Mouse (Mus musculus) heart, postnatal 0 days (tissue): ENCODE data around the gene C1qtnf2. TPM values are rescaled to one million over a fixed set of nuclear protein-coding genes. Genes with fewer than 3 reads are reported as not detected.

Experiments used
- ATAC-seq: fragments of 200-750 bp; cut with Nextera tagmentation; 2 replicates; pipeline ENCODE4 v1.8.0; 2017; ENCODE audit warnings: low read depth, moderate number of reproducible peaks, moderate library complexity; ENCODE audit not compliant: insufficient read depth
- DNase-seq: peaks from one replicate; pipeline ENCODE4 v3.0.0-alpha.2; 2016; ENCODE audit warnings: low spot score
- H3K27ac ChIP-seq: fragments of 300-500 bp; sonication (generic); 2 replicates; pipeline ENCODE4 v1.5.1; 2014; ENCODE audit warnings: low read depth, mild to moderate bottlenecking
- H3K27me3 ChIP-seq: fragments of 300-500 bp; sonication (generic); 2 replicates; pipeline ENCODE4 v1.6.1; 2014; ENCODE audit warnings: low read length, mixed read lengths; ENCODE audit not compliant: control insufficient read depth, insufficient read depth
- H3K36me3 ChIP-seq: fragments of 300-500 bp; sonication (generic); replicated peaks from 2 replicates; pipeline ENCODE4 v1.6.1; 2014; ENCODE audit warnings: low read length, mixed read lengths; ENCODE audit not compliant: control insufficient read depth, insufficient read depth
- H3K4me1 ChIP-seq: fragments of 300-500 bp; sonication (generic); 2 replicates; pipeline ENCODE4 v1.6.1; 2014; ENCODE audit warnings: antibody characterized with exemption; ENCODE audit not compliant: control insufficient read depth, insufficient read depth
- H3K4me2 ChIP-seq: fragments of 300-500 bp; sonication (generic); 2 replicates; pipeline ENCODE4 v1.6.1; 2014; ENCODE audit warnings: low read depth, mild to moderate bottlenecking, low read length, moderate library complexity
- H3K4me3 ChIP-seq: fragments of 300-500 bp; sonication (generic); 2 replicates; pipeline ENCODE4 v1.5.1; 2014; ENCODE audit warnings: low read depth, low read length
- H3K9ac ChIP-seq: fragments of 300-500 bp; sonication (generic); replicated peaks from 2 replicates; pipeline ENCODE4 v1.6.1; 2014; ENCODE audit warnings: low read depth, low read length, mixed read lengths
- H3K9me3 ChIP-seq: fragments of 300-500 bp; sonication (generic); replicated peaks from 2 replicates; pipeline ENCODE4 v1.6.1; 2016; ENCODE audit warnings: low read length; ENCODE audit not compliant: control insufficient read depth
- CTCF ChIP-seq: IDR thresholded peaks from 2 replicates; pipeline ENCODE4 v1.5.1; 2016; ENCODE audit warnings: antibody characterized with exemption, control low read depth, low read depth
- EP300 ChIP-seq: IDR thresholded peaks from 2 replicates; pipeline ENCODE4 v1.6.1; 2016; ENCODE audit warnings: antibody characterized with exemption, low read depth
- WGBS: fragments of 180-500 bp; shearing (Covaris S2); extraction: QIAGEN DNeasy Blood & Tissue Kit; methylation state at CpG from one replicate; pipeline ENCODE4 v1.1.7; 2014; 5-methylcytosine and 5-hydroxymethylcytosine counted together
- polyA plus RNA-seq: library from polyadenylated mRNA; unstranded; fragments of >200 nt; fragmentation: Nextera tagmentation; extraction: Ambion mirVana; gene quantifications from 2 replicates; pipeline ENCODE4 v1.2.1, GENCODE M21; 2015
- total RNA-seq: library from RNA; depleted of rRNA; stranded (reverse); fragments of >200 nt; gene quantifications from 2 replicates; pipeline ENCODE4 v1.2.3, GENCODE M21; 2014; ENCODE audit warnings: low replicate concordance

C1qtnf2 gene
- total and polyA plus RNA-seq, 2 experiments from 2014 or later, result 13.9 to 14.3 TPM

DNA sequence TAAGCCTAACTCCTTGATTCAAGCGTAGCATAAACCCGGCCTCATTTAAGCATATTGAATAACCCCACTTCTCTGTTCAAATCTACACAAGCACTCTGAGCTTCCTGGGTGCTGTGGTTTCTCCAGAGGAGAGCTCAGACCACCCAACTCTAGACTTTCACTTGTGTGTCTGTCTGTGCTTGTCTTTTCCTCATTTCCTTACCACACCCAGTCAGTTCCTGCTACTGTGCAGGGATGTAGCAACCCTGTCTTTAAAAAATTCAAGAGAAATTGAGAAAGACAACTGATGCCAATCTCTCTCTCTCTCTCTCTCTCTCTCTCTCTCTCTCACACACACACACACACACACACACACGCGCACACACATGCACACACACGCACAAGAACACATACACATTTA is 35.8 kb downstream of the C1qtnf2 start:
- 93% methylated on average over 5 of the region's 5 CpGs for WGBS
- no peak for ATAC-seq

DNA sequence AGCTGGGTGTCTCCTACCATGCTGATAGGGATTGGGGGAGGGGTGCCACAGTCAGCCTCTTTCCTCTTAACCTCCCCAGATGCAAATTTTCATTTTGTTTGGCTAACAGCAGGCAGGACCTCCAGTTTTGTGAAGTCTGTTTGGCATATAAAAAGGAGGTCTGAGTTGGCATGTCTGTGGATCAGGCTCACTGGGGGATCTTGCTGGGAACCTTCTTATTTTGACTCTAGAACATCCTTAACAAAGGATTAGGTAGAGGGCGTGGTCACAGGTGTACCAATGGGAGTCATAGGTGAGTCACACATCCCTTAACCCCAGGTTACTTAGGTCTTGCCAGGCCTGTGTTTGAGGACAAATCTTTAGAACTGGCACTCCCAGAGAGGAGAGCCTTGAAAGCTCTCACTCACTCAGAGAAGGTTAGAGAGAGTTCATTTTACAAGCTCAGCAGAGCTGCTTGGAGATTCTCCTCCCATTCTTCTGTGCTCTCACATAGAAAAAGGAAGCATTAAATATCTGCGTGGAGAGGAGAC is 38.6 kb downstream of the C1qtnf2 start:
- TF ChIP-seq CTCF (no peak), EP300 (no peak)
- H3K9me3 ChIP-seq, result no peaks in the 10 kb centered on the region
- H3K4me2 ChIP-seq, result no peak overlapping the region
- no peaks in the 10 kb centered on the region for H3K4me1 ChIP-seq
- no peaks in the 10 kb centered on the region for H3K36me3 ChIP-seq
- H3K9ac ChIP-seq, result no peak overlapping the region
- H3K27ac ChIP-seq, result no peak overlapping the region
- no peak for DNase-seq
- no peak for ATAC-seq
- 63% methylated on average over 2 of the region's 2 CpGs for WGBS
- no peak overlapping the region for H3K4me3 ChIP-seq
- H3K27me3 ChIP-seq, result no peaks in the 10 kb centered on the region

More for the DNA sequence above, 35.8 kb downstream of the C1qtnf2 start:
- no peak overlapping the region for H3K9ac ChIP-seq
- H3K27me3 ChIP-seq, result no peaks in the 10 kb centered on the region
- TF ChIP-seq EP300 (no peak), CTCF (no peak)
- no peak overlapping the region for H3K27ac ChIP-seq
- no peak for DNase-seq
- H3K9me3 ChIP-seq, result no peaks in the 10 kb centered on the region
- H3K36me3 ChIP-seq, result no peaks in the 10 kb centered on the region
- no peaks in the 10 kb centered on the region for H3K4me1 ChIP-seq
- no peak overlapping the region for H3K4me2 ChIP-seq
- H3K4me3 ChIP-seq, result no peak overlapping the region

GRCm38 (mm10) chr11:43516344-43517021 is 42.4 kb downstream of the C1qtnf2 start:
- peak; percentile 30 for DNase-seq
- TF ChIP-seq EP300 (no peak), CTCF (peak; percentile 47)
- H3K27ac ChIP-seq, result no peak overlapping the region
- H3K4me2 ChIP-seq, result no peak overlapping the region
- no peak for ATAC-seq
- WGBS, result 42% methylated on average over 8 of the region's 8 CpGs
- no peaks in the 10 kb centered on the region for H3K27me3 ChIP-seq
- H3K36me3 ChIP-seq, result no peaks in the 10 kb centered on the region
- no peaks in the 10 kb centered on the region for H3K9me3 ChIP-seq
- H3K4me3 ChIP-seq, result no peak overlapping the region
- no peak overlapping the region for H3K9ac ChIP-seq
- H3K4me1 ChIP-seq, result no peaks in the 10 kb centered on the region

DNA sequence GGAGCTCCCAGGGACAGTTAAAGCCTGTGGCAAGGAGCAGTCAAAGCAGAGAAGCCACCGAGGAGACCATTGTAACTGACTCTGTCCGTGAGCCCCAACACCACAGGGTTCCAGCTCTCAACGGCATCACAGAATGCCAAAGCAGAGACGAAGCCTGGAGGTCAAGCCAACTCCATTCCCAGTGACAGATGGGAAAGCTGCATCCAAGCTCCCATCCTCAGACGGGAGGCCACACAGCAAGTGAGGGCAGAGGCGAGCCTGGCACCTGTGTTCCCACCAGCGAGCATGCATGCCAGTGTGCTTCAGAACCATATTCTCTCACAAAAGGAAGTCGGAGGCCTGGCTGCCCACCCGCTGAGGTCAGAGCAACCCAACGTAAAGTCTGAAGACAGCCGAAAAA is 43.6 kb downstream of the C1qtnf2 start:
- Histone ChIP-seq H3K27me3 (no peaks in the 10 kb centered on the region), H3K4me2 (no peak overlapping the region), H3K27ac (no peak overlapping the region), H3K4me3 (no peak overlapping the region), H3K9ac (no peak overlapping the region), H3K36me3 (no peaks in the 10 kb centered on the region), H3K4me1 (no peaks in the 10 kb centered on the region), H3K9me3 (no peaks in the 10 kb centered on the region)
- WGBS, result 85% methylated on average over 11 of the region's 11 CpGs
- ATAC-seq (no peak), DNase-seq (no peak)
- TF ChIP-seq EP300 (no peak), CTCF (no peak)

- H3K4me3 ChIP-seq, result no peak overlapping the region
- H3K27ac ChIP-seq, result no peak overlapping the region
- H3K27me3 ChIP-seq, result no peaks in the 10 kb centered on the region
- H3K36me3 ChIP-seq, result no peaks in the 10 kb centered on the region
- no peaks in the 10 kb centered on the region for H3K9me3 ChIP-seq
- H3K4me2 ChIP-seq, result no peak overlapping the region
- no peaks in the 10 kb centered on the region for H3K4me1 ChIP-seq
- no peak for DNase-seq
- no peak for ATAC-seq
- no peak overlapping the region for H3K9ac ChIP-seq
- no peak for TF ChIP-seq CTCF
- TF ChIP-seq EP300, result no peak
These were observed 44.0 kb downstream of the C1qtnf2 start for GRCm38 (mm10) chr11:43518086-43518485.

DNA sequence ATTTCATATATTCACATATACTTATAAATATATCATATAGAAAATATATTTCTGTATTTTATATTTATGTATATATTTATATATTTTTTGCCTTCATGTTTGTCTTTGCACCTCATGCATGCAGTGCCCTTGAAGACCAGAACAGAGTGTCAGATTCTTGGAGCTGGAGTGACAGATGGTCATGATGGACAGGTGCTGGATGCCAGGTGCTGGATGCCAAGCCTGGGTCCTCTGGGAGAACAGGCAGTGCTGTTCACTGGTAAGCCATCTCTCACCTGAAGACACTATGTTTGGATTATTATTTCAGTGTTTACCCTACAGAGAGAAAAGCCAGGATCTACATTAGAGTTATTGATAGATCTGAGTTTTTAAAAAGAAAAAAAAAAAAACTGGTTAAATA is 44.7 kb downstream of the C1qtnf2 start:
- TF ChIP-seq EP300 (no peak), CTCF (no peak)
- no peaks in the 10 kb centered on the region for H3K4me1 ChIP-seq
- ATAC-seq, result no peak
- H3K9ac ChIP-seq, result no peak overlapping the region
- H3K27ac ChIP-seq, result no peak overlapping the region
- DNase-seq, result no peak
- H3K9me3 ChIP-seq, result no peaks in the 10 kb centered on the region
- no peak overlapping the region for H3K4me2 ChIP-seq
- no peaks in the 10 kb centered on the region for H3K27me3 ChIP-seq
- H3K4me3 ChIP-seq, result no peak overlapping the region
- H3K36me3 ChIP-seq, result no peaks in the 10 kb centered on the region
